Mouse (Mus musculus) urinary bladder, adult 2 months (tissue): ENCODE results near the gene Cdc37. TPM values are rescaled to one million over a fixed set of nuclear protein-coding genes. Genes with fewer than 3 reads are reported as not detected.

Experiments
- DNase-seq: peaks from one replicate; pipeline ENCODE4 v3.0.0; 2022; ENCODE audit warnings: low spot score
- polyA plus RNA-seq: library from polyadenylated mRNA; depleted of rRNA; stranded (reverse); fragments of >200 nt; gene quantifications from 2 replicates; pipeline ENCODE4 v1.2.3, GENCODE M21; 2012; rRNA removed

Gene Cdc37
- polyA plus RNA-seq, 1 experiment: 198 TPM

GRCm38 (mm10) chr9:21097793-21098192, 52.0 kb downstream of the Cdc37 start:
- DNase-seq: no peak

GRCm38 (mm10) chr9:21095958-21096357, 53.8 kb downstream of the Cdc37 start:
- no peak for DNase-seq

GRCm38 (mm10) chr9:21093423-21093822, 56.4 kb downstream of the Cdc37 start:
- DNase-seq: no peak

- peak; percentile 90 for DNase-seq
Measured at GRCm38 (mm10) chr9:21091707-21092320, 58.0 kb downstream of the Cdc37 start, which contains the start of the genes Gm38431 and Raver1. Gene Gm38431 (minus strand): TSS chr9:21091997. Gene Raver1 (minus strand): TSS chr9:21092008.

- no peak for DNase-seq
Measured at GRCm38 (mm10) chr9:21090972-21091706, 58.6 kb downstream of the Cdc37 start.

- no peak for DNase-seq
Measured at GRCm38 (mm10) chr9:21090537-21090936, 59.2 kb downstream of the Cdc37 start.

- no peak for DNase-seq
Measured at GRCm38 (mm10) chr9:21083324-21083723, 66.5 kb downstream of the Cdc37 start.

Other genes with a start within 250 kb of the Cdc37 start
- gene Dnmt1, start 190.1 kb downstream of the Cdc37 start, polyA plus RNA-seq: 19.1 and 19.7 TPM in 2 replicates
- 11.6 and 11.7 TPM in 2 replicates for gene S1pr2, start 173.2 kb downstream of the Cdc37 start, polyA plus RNA-seq
- 78.8 and 88.8 TPM in 2 replicates for gene Mrpl4, start 147.2 kb downstream of the Cdc37 start, polyA plus RNA-seq
- gene Icam1, start 134.0 kb downstream of the Cdc37 start, polyA plus RNA-seq: 27.4 and 28.7 TPM in 2 replicates
- gene Icam4, start 120.6 kb downstream of the Cdc37 start, polyA plus RNA-seq: 1.1 and 1.5 TPM in 2 replicates
- 1.2 TPM in 2 replicates for gene Icam5, start 117.9 kb downstream of the Cdc37 start, polyA plus RNA-seq
- gene Zglp1, start 82.9 kb downstream of the Cdc37 start, polyA plus RNA-seq: 0.43 TPM in 1 of 2 replicates, not detected in the other
- gene Gm49373, start 76.9 kb downstream of the Cdc37 start, polyA plus RNA-seq: 0.80 and 0.94 TPM in 2 replicates
- gene Fdx1l, start 76.4 kb downstream of the Cdc37 start, polyA plus RNA-seq: 51.2 and 63.1 TPM in 2 replicates
- gene Gm38431, start 58.0 kb downstream of the Cdc37 start, polyA plus RNA-seq: 1.3 and 1.8 TPM in 2 replicates
- 24.2 and 33.2 TPM in 2 replicates for gene Raver1, start 58.0 kb downstream of the Cdc37 start, polyA plus RNA-seq
- gene Tyk2, start 18.7 kb downstream of the Cdc37 start, polyA plus RNA-seq: 23.9 and 28.5 TPM in 2 replicates
- 8.3 and 11.6 TPM in 2 replicates for gene Pde4a, start 15.7 kb upstream of the Cdc37 start, polyA plus RNA-seq
- gene Keap1, start 89.4 kb upstream of the Cdc37 start, polyA plus RNA-seq: 36.8 and 38.7 TPM in 2 replicates
- gene S1pr5, start 98.5 kb upstream of the Cdc37 start, polyA plus RNA-seq: 0.32 and 0.47 TPM in 2 replicates
- gene Atg4d, start 115.3 kb upstream of the Cdc37 start, polyA plus RNA-seq: 23.6 and 27.3 TPM in 2 replicates
- gene Kri1, start 138.0 kb upstream of the Cdc37 start, polyA plus RNA-seq: 31.0 and 31.8 TPM in 2 replicates
- 17.9 and 18.2 TPM in 2 replicates for gene Cdkn2d, start 141.4 kb upstream of the Cdc37 start, polyA plus RNA-seq
- gene Ap1m2, start 162.4 kb upstream of the Cdc37 start, polyA plus RNA-seq: 40.7 and 46.5 TPM in 2 replicates
- 136 and 143 TPM in 2 replicates for gene Slc44a2, start 170.7 kb upstream of the Cdc37 start, polyA plus RNA-seq
- gene Ilf3, start 217.9 kb upstream of the Cdc37 start, polyA plus RNA-seq: 43.9 and 48.5 TPM in 2 replicates